Mouse (Mus musculus): Measurements from ENCODE around the gene Fut11. TPM values are rescaled to one million over a fixed set of nuclear protein-coding genes. Genes with fewer than 3 reads are reported as not detected.

The Fut11 gene
- 15.7 and 16.4 TPM in 2 replicates for polyA plus RNA-seq (2015; fragmentation: Nextera tagmentation; extraction: Ambion mirVana)

GRCm38 (mm10) chr14:20694884-20695760 is at the start of gene Fut11:
Gene Fut11 (plus strand): TSS chr14:20694968.

DNA sequence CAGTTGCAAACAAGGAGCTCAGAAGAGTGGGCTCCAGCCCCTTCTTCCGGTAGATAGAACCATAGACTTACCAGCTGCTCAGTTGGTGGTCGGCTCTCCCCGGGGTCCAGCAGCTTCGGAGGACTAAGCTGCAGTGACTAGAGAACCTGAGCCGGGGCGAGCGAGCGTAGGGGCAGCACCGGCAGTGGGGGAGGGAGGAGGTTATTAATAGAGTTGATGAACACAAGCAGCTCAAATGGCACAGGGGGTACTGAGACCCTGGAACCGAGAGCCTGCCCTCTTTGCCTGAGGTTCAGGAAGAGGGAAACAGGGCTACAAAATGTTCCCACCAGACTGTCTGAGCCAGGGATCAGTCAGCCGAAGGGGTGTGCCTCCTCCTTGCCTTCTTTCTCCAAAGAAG is 38.4 kb upstream of the Fut11 start, which contains the start of gene Myoz1:
Gene Myoz1 (minus strand): TSS at position 180 of the 400 bp plus-strand sequence.

GRCm38 (mm10) chr14:20668154-20668810 is 26.5 kb upstream of the Fut11 start, which contains the start of gene Synpo2l:
Gene Synpo2l (minus strand): TSS chr14:20668354.

GRCm38 (mm10) chr14:20674064-20674833 is 20.5 kb upstream of the Fut11 start, which contains the start of gene Sec24c:
Gene Sec24c (plus strand): TSS chr14:20674308.

DNA sequence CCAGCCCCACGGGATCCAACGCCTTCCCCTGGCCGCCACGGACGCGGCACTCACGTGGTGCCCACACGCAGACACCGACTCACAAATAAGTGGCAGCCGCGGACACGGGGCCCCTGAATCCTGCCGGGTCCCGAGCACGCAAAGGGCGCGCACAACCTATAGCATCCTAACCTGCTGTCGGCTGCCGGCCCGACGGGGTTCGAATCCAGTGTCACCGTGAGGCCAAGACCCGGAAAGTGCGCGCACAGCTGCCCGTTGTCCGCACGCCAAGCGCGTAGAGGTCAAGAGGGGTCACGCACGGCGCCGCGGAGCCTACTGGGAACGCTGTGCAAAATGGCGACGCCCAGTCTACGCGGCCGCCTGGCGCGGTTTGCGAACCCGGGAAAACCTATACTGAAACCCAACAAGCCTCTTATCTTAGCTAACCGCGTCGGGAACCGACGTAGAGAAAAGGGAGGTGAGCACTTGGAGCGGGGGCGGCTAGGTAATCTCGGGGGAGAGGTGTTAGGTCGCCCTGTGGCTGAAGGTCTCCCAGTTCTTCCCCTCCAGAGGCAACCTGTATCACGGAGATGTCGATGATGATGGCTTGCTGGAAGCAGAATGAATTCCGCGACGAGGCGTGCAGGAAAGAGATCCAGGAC is 8.1 kb downstream of the Fut11 start, which contains the start of gene Chchd1:
Gene Chchd1 (plus strand): TSS at position 266 of the 641 bp plus-strand sequence.

GRCm38 (mm10) chr14:20707201-20708190 is 12.7 kb downstream of the Fut11 start, which contains the start of gene Zswim8:
Gene Zswim8 (plus strand): TSS chr14:20707552.

DNA sequence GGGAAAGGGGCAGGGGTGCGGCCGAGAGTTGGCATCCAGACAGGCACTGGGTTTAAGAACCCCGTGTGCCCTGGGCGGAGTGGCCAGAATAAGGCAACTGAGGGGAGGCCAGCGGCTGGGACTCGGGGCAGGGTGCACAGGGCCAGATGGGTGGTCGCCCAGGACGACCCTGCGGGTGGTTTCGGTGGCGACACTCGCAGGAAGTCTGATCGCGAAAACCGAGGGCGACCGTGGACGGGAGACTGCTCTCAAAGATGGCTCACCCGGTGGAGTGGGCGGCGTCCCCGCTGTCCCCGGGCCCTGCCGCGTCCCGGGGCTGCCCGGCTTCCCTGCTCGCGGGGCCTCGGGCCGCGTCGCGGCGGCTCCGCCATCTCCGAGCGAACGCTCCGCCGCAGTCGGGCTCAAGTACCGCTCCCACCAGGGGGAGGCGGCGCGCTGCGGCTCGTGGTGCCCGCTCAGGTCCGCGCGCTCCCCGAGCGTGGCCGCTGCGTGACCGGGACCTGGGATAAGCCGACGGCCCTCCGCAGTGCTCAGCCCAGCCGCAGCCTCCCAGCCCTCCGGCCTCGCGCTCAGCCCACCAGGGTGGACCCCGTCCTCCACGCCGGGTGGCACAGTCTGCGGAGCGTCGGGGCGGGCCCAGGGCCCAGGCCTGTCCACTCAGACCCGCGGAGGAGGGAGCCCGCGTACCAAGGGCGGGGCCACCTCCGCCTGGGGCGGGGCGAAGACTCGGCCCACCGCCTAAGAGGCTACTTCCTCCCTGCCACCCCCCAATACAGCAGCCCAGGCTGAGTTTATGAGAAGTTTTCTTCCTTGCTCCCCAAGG is 39.4 kb downstream of the Fut11 start, which contains the start of gene Ndst2:
Gene Ndst2 (minus strand): TSS at position 611 of the 823 bp plus-strand sequence.

Small RNAs within 50 kb of the gene (microRNA-seq; reads per million reads assigned to microRNA genes)
- 0.61 to 1.1 reads per million in 2 experiments for gene Mir6946

Other genes with a start within 250 kb of the Fut11 start
- gene Cfap70, start 242.7 kb upstream of the Fut11 start, polyA plus RNA-seq (2015; fragmentation: Nextera tagmentation; extraction: Ambion mirVana): 0.12 and 0.23 TPM in 2 replicates
- gene Anxa7, start 214.8 kb upstream of the Fut11 start, polyA plus RNA-seq (2015; fragmentation: Nextera tagmentation; extraction: Ambion mirVana): 26.2 and 30.5 TPM in 2 replicates
- 0.84 and 0.94 TPM in 2 replicates for gene Mss51, start 198.1 kb upstream of the Fut11 start, polyA plus RNA-seq (2015; fragmentation: Nextera tagmentation; extraction: Ambion mirVana)
- 37.6 and 51.1 TPM in 2 replicates for gene Ppp3cb, start 148.4 kb upstream of the Fut11 start, polyA plus RNA-seq (2015; fragmentation: Nextera tagmentation; extraction: Ambion mirVana)
- 1.8 and 2.3 TPM in 2 replicates for gene Usp54, start 53.9 kb upstream of the Fut11 start, polyA plus RNA-seq (2015; fragmentation: Nextera tagmentation; extraction: Ambion mirVana)
- gene Myoz1, start 38.4 kb upstream of the Fut11 start, polyA plus RNA-seq (2015; fragmentation: Nextera tagmentation; extraction: Ambion mirVana): 1,828 and 2,171 TPM in 2 replicates
- gene Synpo2l, start 26.6 kb upstream of the Fut11 start, polyA plus RNA-seq (2015; fragmentation: Nextera tagmentation; extraction: Ambion mirVana): 124 and 130 TPM in 2 replicates
- 31.6 and 33.9 TPM in 2 replicates for gene Sec24c, start 20.7 kb upstream of the Fut11 start, polyA plus RNA-seq (2015; fragmentation: Nextera tagmentation; extraction: Ambion mirVana)
- 181 and 199 TPM in 2 replicates for gene Chchd1, start 8.0 kb downstream of the Fut11 start, polyA plus RNA-seq (2015; fragmentation: Nextera tagmentation; extraction: Ambion mirVana)
- 12.3 and 14.6 TPM in 2 replicates for gene Zswim8, start 12.6 kb downstream of the Fut11 start, polyA plus RNA-seq (2015; fragmentation: Nextera tagmentation; extraction: Ambion mirVana)
- 15.6 and 17.2 TPM in 2 replicates for gene Ndst2, start 39.6 kb downstream of the Fut11 start, polyA plus RNA-seq (2015; fragmentation: Nextera tagmentation; extraction: Ambion mirVana)
- 58.1 and 68.5 TPM in 2 replicates for gene Camk2g, start 99.1 kb downstream of the Fut11 start, polyA plus RNA-seq (2015; fragmentation: Nextera tagmentation; extraction: Ambion mirVana)
- 2.6 and 3.1 TPM in 2 replicates for gene Plau, start 141.7 kb downstream of the Fut11 start, polyA plus RNA-seq (2015; fragmentation: Nextera tagmentation; extraction: Ambion mirVana)
- gene Vcl, start 234.4 kb downstream of the Fut11 start, polyA plus RNA-seq (2015; fragmentation: Nextera tagmentation; extraction: Ambion mirVana): 52.9 and 53.5 TPM in 2 replicates

All from skeletal muscle tissue, postnatal 0 days (tissue).